Mouse (Mus musculus) small intestine, adult 2 months (tissue): ENCODE data around the gene Jmjd7. TPM values are rescaled to one million over a fixed set of nuclear protein-coding genes. Genes with fewer than 3 reads are reported as not detected.

ENCODE experiments used
- H3K27ac ChIP-seq: fragments of 200-500 bp; 2 replicates; pipeline ENCODE4 v1.5.1; 2012; ENCODE audit warnings: low read depth, low read length, control low read depth, inconsistent platforms; ENCODE audit not compliant: insufficient read depth
- H3K27me3 ChIP-seq: fragments of 200-500 bp; 2 replicates; pipeline ENCODE4 v1.6.1; 2012; ENCODE audit warnings: mild to moderate bottlenecking, moderate library complexity, low read length, inconsistent platforms; ENCODE audit not compliant: control insufficient read depth, insufficient read depth
- H3K36me3 ChIP-seq: fragments of 200-500 bp; 2 replicates; pipeline ENCODE4 v1.6.1; 2012; ENCODE audit warnings: mild to moderate bottlenecking, low read length, control low read depth, inconsistent platforms; ENCODE audit not compliant: control insufficient read depth, insufficient read depth
- H3K4me1 ChIP-seq: fragments of 200-500 bp; 2 replicates; pipeline ENCODE4 v1.6.1; 2012; ENCODE audit warnings: low read length, inconsistent platforms, mixed read lengths; ENCODE audit not compliant: control insufficient read depth, insufficient read depth, insufficient read length
- H3K4me3 ChIP-seq: fragments of 200-500 bp; 2 replicates; pipeline ENCODE4 v1.5.1; 2012; ENCODE audit warnings: low read depth, mild to moderate bottlenecking, control low read depth, inconsistent platforms, low read length, moderate library complexity
- CTCF ChIP-seq: fragments of 200-500 bp; IDR thresholded peaks from 2 replicates; pipeline ENCODE4 v1.5.1; 2012; ENCODE audit warnings: low read depth, mild to moderate bottlenecking, control low read depth, inconsistent platforms, low read length, moderate library complexity, mixed read lengths; ENCODE audit not compliant: insufficient replicate concordance, insufficient read length; ENCODE audit errors: extremely low read depth
- POLR2A ChIP-seq: fragments of 200-500 bp; IDR thresholded peaks from 2 replicates; pipeline ENCODE4 v1.6.1; 2012; ENCODE audit warnings: low read depth, mild to moderate bottlenecking, control low read depth, inconsistent platforms, low read length, moderate library complexity
- WGBS: fragments of 180-500 bp; shearing (Covaris S2); methylation state at CpG from one replicate; pipeline ENCODE4 v1.1.7; 2018; 5-methylcytosine and 5-hydroxymethylcytosine counted together
- polyA plus RNA-seq: library from polyadenylated mRNA; depleted of rRNA; stranded (reverse); fragments of >200 nt; gene quantifications from 2 replicates; pipeline ENCODE4 v1.2.3, GENCODE M21; 2012; rRNA removed

Gene Jmjd7
- polyA plus RNA-seq: 1.3 and 6.8 TPM in 2 replicates

DNA sequence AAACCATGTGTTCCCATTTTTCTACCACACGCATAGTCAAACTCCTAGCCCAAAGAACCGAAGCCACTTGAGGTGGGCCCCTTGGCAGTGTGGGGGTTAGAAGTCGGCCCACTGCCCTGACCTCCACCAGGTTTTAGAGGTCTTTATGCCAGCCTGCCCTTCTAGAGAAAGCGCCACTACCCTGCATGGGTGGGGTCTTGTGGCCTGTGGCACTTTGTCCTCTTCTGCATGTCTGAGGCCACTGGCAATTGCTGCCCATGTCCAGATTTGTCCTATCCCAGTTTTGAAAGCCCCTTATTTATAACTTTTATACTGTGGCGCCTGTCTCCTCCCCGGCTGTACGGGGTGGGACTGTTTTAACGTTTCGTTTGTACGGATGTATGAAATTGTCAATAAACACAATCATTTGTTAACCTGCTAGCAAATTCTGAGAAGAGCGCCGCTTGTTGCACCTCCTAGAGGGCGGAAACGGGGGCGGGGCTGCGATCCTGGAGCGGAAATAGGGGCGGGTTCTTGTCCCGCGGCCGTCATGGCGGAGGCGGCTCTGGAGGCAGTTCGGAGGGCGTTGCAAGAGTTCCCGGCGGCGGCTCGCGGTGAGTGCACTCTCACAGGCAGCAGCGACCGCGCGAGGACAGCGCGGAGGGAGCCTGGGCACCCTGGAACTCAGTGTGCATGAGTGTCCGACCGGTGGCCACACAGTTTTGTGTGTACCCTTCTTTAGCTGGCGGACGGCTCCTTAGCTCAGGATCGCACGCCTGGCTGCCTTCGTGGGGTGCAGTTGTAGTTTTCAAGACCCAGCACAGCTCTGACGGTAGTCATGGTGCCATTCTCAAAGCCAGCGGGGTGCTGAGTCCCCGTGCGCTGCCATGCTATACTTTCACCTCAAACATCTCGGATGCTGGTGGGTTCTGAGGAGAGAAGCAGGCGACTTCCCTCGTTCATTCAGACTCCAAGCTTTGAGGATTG is at the start of gene Jmjd7, which contains the start of gene Gm28042:
TSS of gene Jmjd7 (plus strand) at position 500 of the 966 bp plus-strand sequence.
TSS of gene Gm28042 (plus strand) at position 510 of the 966 bp plus-strand sequence.
- peak within 1 kb of the TSS; percentile 48 for H3K27ac ChIP-seq
- TF ChIP-seq POLR2A: peak; percentile 56; the same call in 1 of the 2 replicates
- TF ChIP-seq CTCF: peak; percentile 28; the same call in 1 of the 2 replicates
- H3K36me3 ChIP-seq: peaks cover 26% of the 10 kb centered on the region
- H3K4me3 ChIP-seq: peak within 1 kb of the TSS; percentile 69
- peaks cover 9% of the 10 kb centered on the region; the same call in 1 of the 2 replicates for H3K4me1 ChIP-seq
- 5% methylated on average over 50 of the region's 50 CpGs for WGBS
- H3K27me3 ChIP-seq: no peaks in the 10 kb centered on the region

DNA sequence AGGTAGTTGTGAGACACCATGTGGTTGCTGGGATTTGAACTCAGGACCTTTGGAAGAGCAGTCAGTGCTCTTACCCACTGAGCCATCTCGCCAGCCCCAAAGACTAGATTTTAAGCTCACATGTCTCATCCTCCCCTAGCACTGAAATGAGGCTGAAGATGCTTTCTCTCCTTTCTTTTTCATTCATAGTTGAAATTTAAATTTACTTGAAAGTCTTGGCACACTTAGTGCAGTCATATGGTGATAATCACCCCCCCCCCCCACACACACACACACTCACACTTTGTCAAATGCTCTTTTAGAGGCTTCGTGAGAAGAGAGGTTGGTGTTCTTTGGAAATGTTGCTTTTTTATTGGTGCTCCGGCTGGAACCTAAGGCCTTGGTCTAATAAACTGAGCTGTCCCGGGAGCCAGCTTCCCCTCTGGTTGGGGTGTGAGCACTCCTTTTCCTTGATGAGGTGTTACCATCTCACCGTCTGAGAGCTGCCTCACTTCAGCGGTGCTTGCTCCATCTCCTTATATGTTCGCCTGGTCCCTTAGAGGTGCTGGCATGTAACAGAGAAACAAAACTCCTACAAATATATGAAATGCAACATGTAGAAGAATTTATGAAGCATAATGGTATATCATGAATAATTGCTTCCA is 46.8 kb upstream of the Jmjd7 start:
- Histone ChIP-seq H3K27ac (no peak overlapping the region), H3K4me3 (no peak overlapping the region), H3K27me3 (no peaks in the 10 kb centered on the region), H3K36me3 (peaks cover 9% of the 10 kb centered on the region), H3K4me1 (0 out of 2 replicates have a peak, but pooled peaks cover 2% of the 10 kb centered on the region)
- TF ChIP-seq CTCF (no peak), POLR2A (no peak)
- WGBS: 91% methylated on average over 7 of the region's 7 CpGs

DNA sequence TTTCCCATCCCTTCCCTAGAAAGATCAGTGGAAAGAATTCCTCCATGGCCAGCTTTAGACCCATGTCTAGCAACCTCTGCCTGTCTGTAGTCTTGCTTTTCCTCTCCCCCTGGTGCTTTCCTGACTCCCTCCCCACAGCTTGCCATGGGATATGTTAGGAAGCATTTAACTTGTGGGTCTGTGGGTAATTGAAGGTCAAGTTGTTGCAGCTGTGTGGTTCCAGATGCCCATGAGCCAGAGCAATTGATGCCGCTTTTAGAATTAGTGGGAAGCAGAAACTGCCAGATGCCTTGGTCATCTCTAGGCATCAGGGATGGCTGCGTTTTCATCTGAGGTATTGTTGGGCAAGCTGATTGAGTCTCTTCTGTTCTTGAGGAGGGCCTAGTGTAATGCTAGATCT is 45.7 kb upstream of the Jmjd7 start:
- H3K36me3 ChIP-seq: peaks cover 9% of the 10 kb centered on the region
- 89% methylated on average over 2 of the region's 2 CpGs for WGBS
- no peak overlapping the region for H3K27ac ChIP-seq
- H3K4me3 ChIP-seq: no peak overlapping the region
- TF ChIP-seq CTCF: no peak
- TF ChIP-seq POLR2A: no peak
- 0 out of 2 replicates have a peak, but pooled peaks cover 2% of the 10 kb centered on the region for H3K4me1 ChIP-seq
- H3K27me3 ChIP-seq: no peaks in the 10 kb centered on the region

DNA sequence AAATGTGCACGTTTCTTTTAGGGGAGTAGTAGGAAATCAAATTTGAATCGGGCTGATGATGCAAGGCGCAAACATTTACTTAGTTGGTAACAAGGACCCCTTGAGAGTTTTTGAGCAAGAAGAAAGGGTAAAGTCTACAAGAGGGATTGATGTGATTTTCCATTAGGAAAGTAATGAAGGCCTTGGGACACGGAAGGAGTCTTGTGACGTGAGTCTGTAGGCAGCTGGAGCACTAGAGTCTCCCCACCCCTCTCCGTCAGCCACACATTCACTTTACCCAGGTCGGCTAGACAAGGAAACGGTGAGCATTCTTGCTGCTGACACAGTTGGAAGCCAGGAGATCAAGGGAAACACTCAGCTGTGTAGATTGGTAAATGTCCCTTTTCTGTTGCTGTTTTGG is 41.4 kb upstream of the Jmjd7 start:
- no peak for TF ChIP-seq POLR2A
- no peak for TF ChIP-seq CTCF
- 67% methylated on average over 8 of the region's 8 CpGs for WGBS

DNA sequence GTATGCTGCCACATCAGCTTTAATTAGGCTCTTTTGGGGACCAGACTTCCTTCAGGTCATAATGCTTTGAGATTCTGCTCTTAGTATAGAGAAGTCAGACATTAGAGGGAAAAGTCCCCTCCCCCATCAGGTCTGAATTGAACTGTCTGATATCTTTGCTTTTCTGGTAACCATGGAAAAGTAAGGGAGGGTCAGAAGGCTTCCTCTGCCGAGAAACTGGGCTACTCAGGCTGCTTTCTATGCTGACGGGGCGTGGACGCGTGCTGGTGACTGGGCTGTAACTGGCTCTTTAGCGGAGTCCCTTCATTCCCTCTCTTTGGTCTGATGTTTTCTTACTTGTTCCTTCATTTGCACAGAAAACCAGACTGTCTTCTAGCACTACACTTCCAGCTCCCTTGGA is 40.9 kb upstream of the Jmjd7 start:
- no peak for TF ChIP-seq POLR2A
- no peak for TF ChIP-seq CTCF
- H3K27me3 ChIP-seq: no peaks in the 10 kb centered on the region
- H3K27ac ChIP-seq: no peak overlapping the region
- 78% methylated on average over 6 of the region's 6 CpGs for WGBS
- peaks cover 9% of the 10 kb centered on the region for H3K36me3 ChIP-seq
- H3K4me1 ChIP-seq: peaks cover 14% of the 10 kb centered on the region; the same call in 1 of the 2 replicates
- H3K4me3 ChIP-seq: no peak overlapping the region

More for the DNA sequence above, 41.4 kb upstream of the Jmjd7 start:
- Histone ChIP-seq H3K4me1 (peaks cover 14% of the 10 kb centered on the region; the same call in 1 of the 2 replicates), H3K36me3 (peaks cover 9% of the 10 kb centered on the region), H3K27ac (no peak overlapping the region), H3K27me3 (no peaks in the 10 kb centered on the region), H3K4me3 (no peak overlapping the region)

DNA sequence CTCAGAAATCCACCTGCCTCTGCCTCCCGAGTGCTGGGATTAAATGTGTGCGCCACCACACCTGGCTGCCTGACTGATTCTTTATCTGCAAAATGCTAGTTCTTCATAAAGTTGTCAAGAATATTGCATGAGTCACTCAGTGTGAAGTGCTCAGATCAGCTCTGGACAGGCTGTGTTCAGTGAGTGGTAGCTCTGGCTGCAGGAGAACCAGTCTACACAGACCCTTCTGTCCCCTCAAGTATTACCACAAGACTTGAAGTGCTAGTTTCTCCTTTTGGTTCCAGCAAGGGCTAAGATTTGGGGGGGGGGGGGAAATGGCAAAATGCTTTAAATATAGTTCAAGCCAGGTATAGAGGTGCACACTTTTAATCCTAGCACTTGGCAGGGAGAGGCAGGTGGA is 39.8 kb upstream of the Jmjd7 start:
- Histone ChIP-seq H3K36me3 (peaks cover 2% of the 10 kb centered on the region; the same call in 1 of the 2 replicates), H3K4me3 (no peak overlapping the region), H3K27ac (no peak overlapping the region), H3K27me3 (no peaks in the 10 kb centered on the region), H3K4me1 (peaks cover 17% of the 10 kb centered on the region; the same call in 1 of the 2 replicates)
- 88% methylated on average over 2 of the region's 2 CpGs for WGBS
- TF ChIP-seq POLR2A (no peak), CTCF (no peak)
